Mouse (Mus musculus): Measurements from ENCODE around the gene 5730455P16Rik.
"Not testable (repeated sequence)": the region's sequence is repeated elsewhere in the genome, so short reads cannot be mapped to it uniquely, and the experiment has no call there.

5730455P16Rik gene

DNA sequence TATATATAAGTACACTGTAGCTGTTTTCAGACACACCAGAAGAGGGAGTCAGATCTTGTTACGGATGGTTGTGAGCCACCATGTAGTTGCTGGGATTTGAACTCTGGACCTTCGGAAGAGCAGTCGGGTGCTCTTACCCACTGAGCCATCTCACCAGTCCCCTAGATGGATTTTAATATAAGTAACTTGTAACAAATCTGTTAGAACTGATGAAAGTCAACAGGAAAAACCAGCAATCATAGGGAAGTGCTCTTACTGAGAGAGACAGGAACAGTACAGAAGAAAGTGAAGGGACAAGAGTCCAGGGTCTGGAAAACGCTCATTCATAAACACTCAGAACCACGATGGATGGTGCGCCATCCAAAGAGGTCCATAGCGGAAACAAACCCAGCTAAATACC, 1.4 kb upstream of the 5730455P16Rik start:
- DNase-seq (ENCODE audit: low spot score in 2 of 2) = not testable (repeated sequence)

DNA sequence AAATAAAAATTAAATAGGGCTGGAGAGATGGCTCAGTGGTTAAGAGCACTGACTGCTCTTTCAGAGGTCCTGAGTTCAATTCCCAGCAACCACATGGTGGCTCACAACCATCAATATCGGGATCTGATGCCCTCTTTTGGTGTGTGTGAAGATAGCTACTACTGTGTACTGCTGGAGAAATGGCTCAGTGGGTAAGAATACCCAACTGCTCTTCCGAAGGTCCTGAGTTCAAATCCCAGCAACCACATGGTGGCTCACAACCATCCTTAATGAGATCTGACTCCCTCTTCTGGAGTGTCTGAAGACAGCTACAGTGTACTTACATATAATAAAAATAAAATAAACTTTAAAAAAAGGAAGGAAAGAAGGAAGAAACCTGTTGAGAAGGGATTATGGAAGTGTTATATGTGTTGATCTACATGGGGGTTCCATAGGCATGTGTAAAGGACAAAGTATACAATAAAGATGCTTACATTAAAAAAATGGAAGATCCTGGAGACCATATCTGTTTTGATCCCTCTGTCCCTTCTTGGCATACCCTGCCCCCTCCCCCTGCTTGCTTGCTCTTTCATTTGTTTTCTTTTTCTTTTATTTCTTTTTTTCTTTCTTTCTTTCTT, 726 bp upstream of the 5730455P16Rik start:
- not testable (repeated sequence) for DNase-seq (ENCODE audit: low spot score in 2 of 2)

DNA sequence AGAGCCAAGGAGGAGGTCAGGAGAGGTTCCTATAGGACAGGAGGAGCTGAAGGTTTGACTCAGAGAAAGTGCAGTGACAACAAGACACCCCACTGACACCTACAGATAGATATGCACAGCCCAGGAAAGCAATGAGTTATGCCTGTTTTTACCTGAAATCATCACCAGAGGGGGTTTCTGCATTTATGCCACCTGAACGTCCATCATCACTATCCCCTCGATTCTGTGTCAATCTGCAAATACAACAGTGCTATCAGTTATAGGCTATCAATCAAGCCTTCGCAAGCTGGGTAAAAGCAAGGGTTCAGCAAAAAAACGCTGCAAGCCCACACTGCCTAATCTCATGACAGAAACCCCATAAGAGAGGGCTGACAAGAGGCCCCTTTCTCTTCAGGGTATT, 1.2 kb downstream of the 5730455P16Rik start:
- DNase-seq (ENCODE audit: low spot score in 2 of 2) = no peak

DNA sequence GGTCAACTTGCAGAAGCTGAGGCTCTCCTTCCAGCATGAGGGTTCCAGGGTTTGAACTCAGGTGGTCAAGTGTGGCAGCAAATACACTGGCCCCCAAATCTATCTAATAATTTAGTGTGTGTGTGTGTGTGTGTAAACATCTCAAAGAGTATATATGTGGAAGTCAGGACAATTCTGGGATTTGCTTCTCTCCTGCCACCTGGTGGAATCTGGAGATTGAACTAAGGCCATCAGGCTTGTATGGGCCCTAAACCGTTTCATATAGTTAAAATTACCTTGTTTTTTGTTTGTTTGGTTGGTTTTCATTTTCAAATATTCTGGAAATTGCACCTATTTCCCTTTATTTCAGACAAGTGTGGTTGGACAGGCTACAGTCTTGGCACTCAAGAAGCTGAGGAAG, 8.9 kb downstream of the 5730455P16Rik start:
- no peak for DNase-seq (ENCODE audit: low spot score in 2 of 2)

DNA sequence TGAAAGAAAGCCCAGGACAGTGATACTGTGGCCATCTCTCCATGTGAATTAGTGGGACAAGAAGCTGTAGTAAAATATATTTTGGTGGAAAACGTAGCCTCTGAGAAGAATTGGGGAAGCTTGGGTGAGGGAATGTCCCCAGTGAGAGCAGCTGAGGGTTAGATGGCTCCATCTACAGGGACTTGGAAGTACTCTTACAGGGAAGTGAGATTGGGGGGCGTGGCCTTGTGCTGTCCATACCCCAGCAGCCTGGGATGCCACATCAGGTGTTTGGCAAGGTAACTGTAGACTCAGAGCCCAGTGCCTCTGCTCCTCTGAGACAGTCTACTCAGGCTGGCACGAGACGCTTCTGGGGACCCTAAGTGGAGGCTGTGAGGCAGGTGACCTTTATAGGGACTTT, 23.0 kb downstream of the 5730455P16Rik start:
- DNase-seq (ENCODE audit: low spot score in 2 of 2) = peak in 1 of 2 experiments; percentile 18

DNA sequence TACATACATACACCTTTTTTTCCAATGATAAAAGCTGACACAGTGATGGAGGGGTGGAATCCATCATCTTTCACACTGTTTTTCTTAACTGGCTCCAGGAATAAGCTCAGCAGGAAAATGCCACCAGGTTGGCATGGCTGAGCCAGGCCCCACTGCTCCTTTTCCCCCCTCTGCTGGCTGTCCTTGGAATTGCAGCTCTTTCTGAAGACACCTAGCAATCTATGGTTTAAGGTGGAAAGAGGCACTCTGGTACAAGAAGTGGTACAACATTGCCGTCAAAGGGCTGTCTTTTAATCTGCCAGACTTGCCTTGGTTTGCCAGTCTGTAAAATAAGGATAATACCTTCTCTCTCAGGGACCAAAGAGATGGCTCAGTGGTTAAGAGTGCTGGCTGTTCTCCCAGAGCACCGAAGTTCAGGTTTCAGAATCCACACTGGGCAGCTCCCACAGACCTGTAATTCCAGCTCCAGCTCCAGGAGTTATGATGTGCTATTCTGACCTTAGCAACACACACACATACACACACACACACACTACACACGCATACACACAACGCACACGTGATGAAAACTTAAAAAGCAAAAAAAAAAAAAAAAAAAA, 25.9 kb downstream of the 5730455P16Rik start:
- DNase-seq (ENCODE audit: low spot score in 2 of 2) = peak; percentile 75 to 94

DNA sequence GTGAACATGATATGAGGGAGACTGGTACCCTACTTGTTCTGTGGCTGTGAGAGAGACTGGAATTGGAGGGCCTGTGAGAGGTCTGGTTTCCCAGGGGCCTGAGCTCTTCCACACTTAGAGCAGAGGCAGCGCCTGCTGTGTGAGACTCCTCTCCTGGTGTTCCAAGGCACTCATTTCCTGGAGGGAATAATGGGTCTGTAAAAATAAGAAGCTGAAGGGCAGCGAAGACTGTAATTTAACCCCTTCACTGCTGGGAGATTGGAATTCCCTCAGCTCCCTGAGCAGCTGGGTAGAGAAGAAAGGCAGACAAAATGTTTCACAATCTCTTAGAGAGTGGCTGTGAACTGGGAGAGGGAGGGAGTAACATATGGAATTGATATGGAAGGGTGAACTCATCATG, 35.4 kb downstream of the 5730455P16Rik start:
- DNase-seq (ENCODE audit: low spot score in 2 of 2) = no peak

DNA sequence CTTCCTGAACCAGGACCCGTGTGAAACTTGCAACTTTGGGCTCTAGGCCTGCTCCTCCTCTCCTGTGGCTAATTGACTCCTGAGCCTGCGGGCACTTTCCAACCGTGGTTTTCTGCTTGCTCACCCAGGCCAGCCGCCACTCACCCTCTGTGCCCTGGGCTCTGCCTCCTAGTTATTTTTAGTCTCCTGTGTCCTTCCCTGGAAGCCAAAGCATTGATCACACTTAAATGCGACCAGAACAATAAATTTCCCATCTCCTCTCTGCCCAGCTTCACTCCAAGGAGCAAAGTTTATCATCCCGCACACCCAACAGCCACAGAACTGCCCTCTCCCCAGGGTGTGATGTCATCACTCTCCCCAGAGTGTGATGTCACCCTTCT, 41.5 kb downstream of the 5730455P16Rik start:
- DNase-seq (ENCODE audit: low spot score in 2 of 2) = no peak

DNA sequence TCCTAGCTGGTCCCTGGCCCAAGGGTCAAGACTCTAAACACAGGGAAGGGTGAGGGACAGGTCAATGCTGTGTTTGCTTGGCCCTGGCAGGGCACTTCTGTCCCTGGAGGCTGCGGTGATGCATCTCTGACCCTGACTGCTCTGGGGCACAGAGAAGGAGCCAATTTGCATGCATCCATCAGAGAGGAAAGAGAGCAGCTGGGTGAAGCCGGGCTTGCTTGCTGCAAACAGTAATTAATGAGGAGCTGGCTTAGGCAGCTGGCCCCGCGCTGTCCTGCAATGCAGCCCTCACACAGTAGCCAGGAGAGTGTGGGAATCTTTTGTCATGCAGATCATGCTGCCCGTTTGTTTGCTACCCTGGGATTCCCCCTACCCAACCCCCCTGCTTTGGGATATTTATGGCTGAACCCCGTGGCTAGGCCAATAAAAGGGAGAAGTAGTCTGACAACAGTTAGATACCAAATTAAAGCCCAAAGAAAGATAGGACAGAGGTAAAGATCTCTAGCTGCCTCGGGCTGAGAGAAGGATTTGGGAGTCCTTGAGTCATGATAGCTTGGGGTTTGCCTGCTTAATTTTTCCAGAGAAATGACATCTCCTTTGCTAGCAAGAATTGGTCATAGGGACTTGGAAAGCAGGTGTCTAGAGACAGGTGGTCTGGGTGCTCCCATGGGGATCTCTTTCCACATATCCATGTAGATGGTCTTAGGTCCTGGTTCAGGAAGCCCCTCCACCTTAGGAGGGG, 42.1 kb downstream of the 5730455P16Rik start:
- no peak for DNase-seq (ENCODE audit: low spot score in 2 of 2)

DNA sequence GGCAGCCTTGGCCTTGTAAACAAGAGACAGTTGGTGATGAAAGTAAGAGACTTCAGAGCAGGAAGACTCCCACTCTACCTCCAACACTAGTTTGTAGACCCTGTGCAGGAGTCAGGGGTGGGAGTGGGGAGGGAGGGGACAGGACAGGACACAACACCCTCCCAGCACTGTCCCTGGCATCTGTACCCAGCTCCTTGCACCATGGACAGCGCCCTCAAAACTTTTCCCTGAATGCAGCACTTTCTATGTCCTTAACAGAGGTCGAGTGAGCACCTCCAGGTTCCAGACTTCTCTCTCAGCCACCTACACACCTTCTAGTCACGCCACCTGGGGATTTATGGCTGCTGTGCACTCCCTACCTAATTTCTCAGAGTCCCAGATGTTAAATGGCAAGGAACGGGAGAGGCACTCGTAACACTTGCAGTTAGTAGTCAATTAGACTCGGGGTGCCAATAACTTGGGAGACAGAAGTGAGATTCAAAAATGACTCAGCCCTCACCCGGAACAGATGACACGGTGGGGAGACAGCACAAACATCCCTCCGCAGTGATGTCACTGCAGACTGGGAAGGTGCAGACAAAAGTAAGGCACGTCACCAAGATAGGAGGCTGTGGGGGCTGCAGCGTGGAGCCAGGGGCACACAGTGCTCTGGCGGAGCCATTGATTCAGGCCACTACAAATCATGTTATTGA, 45.0 kb downstream of the 5730455P16Rik start:
- DNase-seq (ENCODE audit: low spot score in 2 of 2) = no peak

DNA sequence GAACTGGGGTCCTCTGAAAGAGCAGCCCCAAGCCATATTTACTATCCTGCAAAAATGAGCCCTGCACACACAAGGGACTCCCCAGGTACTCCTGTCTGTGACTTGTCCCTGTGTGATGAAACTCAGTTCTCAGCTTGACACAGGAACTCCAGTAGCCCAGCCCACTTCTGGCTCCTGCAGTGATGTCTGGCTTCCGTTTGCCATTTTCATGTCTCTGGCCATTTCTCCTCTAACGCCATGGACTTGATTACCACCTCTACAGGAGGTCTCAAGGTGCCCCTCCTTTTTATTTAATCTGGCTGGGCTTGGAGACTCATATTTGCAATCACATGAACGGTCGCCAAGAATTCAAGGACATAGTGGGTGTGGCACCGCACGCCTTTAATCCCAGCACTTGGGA, 53.2 kb downstream of the 5730455P16Rik start:
- no peak for DNase-seq (ENCODE audit: low spot score in 2 of 2)

DNA sequence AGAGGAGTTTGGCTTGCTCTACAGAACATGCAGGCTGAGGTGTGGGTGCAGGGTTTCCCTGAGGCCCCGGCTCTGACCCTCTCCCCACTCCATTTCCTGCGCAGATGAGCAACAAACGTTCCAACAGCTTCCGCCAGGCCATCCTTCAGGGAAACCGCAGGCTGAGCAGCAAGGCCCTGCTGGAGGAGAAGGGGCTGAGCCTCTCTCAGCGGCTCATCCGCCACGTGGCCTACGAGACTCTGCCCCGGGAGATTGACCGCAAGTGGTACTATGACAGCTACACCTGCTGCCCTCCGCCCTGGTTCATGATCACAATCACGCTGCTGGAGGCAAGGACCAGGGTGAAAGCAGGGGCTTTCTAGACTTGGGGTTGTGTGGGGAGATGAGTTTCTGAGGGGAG, 54.6 kb downstream of the 5730455P16Rik start:
- DNase-seq (ENCODE audit: low spot score in 2 of 2) = peak in 1 of 2 experiments; percentile 15

DNA sequence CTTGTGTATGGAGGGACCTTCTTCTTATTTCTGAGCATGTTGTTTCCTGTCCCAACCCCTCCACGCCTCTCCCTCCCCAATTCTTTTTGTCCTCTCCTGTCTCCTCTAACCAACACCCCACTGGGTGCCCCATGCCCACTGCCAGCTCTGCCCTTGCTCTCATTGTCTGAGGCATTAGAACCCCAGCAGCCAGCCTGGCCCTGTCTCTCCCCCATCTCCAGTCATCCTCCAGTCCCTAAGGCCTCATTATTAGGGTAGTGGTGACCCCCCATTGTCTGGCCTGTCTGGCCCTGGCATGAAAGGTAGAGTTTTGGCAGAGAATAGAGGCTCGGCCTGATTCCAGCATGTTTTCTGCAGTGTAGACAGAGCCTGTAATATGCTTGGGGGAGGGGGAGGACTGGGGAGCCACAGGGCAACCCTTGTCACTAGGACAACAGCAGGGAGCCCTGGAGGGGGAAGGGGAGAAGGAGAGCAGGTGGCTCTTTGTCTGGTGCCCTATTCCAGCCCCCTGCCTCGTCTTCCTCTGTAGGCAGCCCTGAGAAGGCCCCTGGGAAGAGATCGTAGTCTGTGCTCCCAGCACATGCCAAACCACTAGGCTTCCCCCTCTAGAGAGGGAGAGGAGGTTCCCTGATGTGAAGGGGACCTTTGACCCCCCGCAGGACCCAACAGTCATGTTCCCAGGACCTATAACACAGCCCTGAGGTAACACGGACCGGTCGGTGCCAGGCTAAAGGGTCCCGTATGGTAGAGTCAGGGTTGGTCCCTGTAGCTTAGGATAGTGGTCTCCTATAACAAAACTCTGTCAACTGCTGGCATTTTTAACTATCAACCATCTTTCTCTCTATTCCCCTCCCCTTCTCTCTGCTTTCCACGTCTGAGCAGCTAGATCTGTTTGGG, 61.8 kb downstream of the 5730455P16Rik start:
- DNase-seq (ENCODE audit: low spot score in 2 of 2) = no peak

DNA sequence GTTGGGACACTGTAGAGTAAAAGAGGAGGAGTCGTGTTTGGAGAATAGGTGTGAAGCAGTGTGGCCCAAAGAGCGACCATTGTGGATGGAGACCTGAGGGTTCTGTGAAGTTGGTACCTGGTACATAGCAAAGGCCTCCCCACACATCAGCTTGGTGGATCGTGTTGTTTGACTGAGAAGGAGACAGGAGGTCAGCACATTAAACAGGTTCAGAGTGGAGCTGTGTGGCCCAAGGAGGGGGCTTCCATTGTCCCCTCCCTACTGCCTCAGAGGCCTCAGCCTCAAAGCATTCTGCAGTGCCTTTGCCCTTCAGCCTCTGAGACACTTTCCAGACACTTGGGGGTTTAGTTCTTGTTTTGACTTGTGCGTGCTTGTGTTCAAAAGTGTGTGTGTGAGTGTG, 63.9 kb downstream of the 5730455P16Rik start:
- no peak for DNase-seq (ENCODE audit: low spot score in 2 of 2)

DNA sequence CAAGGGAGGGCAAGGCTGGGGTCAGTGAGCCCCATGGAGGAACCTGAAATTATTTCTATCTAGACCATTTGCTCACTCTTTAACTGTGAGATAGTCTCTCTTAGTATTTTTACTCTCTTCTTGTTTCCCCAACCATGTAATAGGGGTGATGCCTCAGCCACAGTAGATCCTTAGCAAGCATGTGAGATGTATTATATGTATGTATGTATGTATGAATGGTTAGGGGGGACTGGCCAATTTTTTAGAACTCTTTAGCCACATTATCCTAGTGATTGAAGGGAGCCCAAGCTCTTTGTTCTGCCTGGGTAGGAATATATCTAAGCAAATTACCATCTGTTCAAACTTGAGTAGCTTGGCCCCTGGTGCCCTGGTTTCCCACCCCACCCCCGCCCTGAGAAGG, 64.4 kb downstream of the 5730455P16Rik start:
- no peak for DNase-seq (ENCODE audit: low spot score in 2 of 2)

DNA sequence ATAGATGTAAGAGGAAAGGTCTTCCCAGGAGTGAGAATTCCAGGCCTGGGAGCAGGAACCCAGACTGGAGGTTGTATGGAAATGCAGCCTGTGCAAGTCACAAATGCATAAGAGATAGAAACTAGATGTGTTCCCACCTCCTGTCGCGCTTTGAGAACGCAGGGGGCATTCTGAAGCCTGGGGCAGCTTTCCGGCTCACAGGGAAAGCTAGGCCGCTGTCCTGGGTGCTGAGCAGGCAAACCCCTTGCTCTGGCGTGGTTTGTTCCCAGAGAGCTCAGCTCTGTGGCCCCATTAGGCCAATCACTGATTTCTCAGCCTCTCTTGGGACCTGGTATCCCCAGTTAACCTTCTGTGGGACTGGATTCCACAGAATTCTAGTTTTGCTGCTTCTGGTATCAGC, 65.3 kb downstream of the 5730455P16Rik start:
- no peak for DNase-seq (ENCODE audit: low spot score in 2 of 2)

DNA sequence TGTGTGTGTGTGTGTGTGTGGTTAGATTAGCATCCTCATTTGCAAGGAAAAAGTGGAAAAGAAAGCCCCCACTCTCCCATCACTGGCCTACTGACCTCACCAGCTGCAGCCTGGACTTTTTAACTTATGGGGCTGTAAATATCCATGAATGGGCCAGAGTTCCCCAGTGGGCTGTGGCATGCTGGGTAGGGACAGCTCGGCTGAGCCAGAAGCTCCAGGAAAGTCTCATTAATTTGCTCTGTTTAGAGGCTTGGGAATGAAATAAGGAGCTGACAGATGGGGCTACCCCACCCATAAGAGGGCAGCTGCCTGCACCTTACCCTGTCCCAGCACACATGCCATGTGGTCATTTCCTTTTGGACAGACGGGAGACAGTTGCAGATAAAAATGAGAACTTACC, 65.8 kb downstream of the 5730455P16Rik start:
- no peak for DNase-seq (ENCODE audit: low spot score in 2 of 2)

DNA sequence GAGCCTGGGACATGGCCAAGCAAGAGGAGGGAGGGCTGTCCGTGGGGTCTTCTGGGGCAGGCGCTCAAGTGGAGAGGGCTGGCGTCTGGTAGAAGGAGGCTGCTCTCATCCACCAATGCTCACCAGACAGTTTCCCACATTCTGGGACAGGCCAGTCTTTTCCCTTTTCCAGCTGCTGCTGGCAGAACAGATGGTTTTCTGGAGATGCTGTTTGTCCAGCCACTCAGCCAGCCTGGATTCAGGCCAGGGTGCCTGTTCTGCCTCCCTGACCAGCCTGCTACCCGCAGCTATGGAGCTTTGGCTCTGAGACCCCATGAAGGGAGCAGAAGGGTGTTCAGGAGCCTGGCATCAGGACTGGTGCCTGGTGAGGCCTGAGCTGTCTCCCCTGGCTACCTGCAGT, 66.6 kb downstream of the 5730455P16Rik start:
- DNase-seq (ENCODE audit: low spot score in 2 of 2) = no peak

All from spleen, postnatal 4 days (tissue).